Mouse (Mus musculus) right cerebral cortex, postnatal 14 days (tissue): ENCODE measurements around the gene Cd300lg.

Source experiments
- DNase-seq: peaks from one replicate; pipeline ENCODE4 v3.0.0; 2022

The Cd300lg gene

DNA sequence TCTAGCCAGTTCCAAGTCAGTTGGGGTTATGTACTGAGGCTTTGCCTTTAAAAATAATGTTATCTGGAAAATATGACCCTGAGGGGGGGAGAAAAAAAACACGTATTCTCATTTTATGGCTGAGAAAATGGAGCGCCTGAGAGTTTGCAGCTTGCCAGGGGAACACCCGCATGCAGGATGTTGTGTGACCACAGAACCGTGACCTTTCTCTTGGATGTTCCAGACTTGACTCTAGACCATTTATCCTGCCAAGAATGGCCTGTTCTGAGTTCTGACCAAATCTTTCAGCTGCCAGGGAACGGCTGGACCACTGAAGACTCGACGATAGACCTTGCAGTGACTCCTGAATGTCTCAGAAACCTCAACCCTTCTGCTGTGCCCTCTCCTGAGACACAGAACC is 11.9 kb downstream of the Cd300lg start:
- no peak for DNase-seq

DNA sequence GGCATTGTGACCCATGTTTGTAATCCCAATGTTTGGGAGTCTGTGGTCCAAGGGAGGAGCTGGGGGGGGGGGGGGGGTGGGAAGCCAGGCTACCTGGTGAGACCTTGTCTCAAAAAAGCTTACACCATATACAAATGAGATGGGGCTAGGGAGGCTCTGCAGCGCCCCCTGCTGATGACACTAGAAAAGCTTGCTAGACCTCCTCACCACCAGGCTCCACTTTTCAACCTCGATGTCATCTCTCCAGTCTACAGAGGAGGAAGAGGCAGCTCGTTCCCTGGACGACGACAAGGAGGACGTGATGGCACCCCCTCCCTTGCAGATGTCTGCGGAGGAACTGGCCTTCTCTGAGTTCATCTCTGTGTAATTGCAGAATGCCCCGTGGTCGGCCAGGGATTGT is 12.5 kb downstream of the Cd300lg start:
- peak; percentile 64 for DNase-seq

DNA sequence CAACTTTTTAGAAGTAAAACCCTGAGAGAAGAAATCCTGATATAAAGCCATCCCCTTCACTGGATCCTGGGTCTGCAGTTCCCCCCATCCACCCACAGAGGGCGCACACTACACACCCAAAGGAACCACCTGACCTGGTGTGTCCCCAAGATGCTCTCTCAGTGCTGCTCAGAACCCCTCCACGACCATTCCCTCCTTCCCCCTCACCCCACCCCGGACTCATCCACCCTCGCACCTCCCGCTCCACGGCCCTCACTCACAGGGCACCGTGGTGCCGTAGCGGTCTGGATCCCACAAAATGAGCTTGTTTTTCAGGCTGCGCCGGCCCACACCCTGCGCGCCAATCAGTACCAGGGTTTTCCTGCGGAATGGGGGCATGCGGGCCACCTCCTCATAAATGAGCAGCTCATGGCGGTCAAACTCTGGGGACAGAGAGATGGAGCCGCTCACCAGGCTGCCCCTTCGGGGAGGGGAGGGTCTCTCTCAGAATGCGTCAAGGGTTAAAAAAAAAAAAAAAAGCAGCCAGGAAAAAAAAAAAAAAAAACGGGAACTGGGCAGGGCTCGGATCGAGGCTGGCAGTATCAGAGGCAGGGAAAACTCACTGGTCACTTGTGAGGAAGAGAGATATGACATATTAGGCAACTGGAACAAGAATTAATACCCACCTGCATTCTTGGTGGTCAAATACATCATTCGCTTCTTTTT is 20.1 kb downstream of the Cd300lg start:
- peak; percentile 64 for DNase-seq

DNA sequence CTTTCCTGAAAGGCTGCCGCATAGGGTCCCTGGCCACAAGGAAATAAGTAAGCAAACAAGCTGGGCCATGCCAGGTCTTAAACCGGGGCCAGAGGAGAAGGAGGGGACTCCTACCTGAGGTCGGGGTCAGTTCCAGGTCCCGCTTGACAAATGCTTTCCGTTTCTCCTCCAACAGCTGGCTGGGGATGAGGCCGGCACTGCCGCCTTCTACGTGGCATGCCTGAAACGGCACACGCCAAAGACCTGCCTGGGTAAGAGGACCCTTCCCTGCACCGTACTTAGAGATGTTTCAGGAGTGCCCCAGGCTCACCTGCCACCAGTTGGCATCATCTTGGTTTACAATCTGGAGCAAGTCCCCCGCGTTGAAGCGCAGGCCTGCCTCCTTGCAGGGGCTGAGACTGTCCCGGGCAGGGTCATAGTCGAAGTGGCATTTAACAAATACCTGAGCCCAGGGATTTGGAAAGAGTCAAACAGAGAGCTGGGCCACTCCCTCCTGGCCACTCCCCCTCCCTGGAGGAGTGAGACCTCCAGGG is 20.7 kb downstream of the Cd300lg start:
- DNase-seq, result no peak

DNA sequence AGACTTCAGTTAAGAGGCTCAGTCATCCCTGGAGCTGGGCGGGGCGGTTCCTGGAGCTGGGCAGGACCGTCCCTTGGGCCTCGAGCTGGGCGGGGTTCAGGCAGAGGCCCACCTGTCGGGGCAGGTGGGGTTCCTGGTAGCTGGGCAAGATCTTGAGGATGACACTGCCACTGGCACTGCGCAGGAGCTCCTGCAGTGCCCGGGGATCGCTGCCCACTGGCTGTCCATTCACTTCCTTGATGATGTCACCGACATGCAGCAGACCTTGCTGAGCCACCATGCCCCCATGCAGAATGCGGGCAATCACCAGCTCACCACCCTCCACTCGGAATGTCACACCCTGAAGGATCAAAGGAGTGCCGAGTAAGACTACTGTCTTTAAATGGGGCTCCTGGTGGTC is 21.8 kb downstream of the Cd300lg start:
- DNase-seq, result no peak

DNA sequence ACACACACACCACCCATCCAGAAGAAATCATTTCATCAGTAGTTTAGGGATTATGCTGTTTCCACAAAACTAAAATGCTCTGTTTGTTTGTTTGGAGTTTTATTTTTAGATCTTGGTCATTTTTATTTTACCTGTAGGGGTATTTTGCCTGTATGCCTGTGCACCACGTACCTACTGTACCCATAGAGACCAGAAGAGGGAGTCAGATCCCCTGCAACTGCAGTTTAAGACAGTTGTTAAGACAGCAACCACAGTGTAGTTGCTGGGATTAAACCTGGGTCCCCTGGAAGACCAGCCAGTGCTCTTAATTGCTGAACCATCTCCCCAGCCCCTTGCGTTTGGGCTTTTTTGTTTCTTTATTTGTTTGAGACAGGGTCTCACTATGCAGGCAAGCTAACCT is 27.7 kb downstream of the Cd300lg start:
- DNase-seq, result no peak

DNA sequence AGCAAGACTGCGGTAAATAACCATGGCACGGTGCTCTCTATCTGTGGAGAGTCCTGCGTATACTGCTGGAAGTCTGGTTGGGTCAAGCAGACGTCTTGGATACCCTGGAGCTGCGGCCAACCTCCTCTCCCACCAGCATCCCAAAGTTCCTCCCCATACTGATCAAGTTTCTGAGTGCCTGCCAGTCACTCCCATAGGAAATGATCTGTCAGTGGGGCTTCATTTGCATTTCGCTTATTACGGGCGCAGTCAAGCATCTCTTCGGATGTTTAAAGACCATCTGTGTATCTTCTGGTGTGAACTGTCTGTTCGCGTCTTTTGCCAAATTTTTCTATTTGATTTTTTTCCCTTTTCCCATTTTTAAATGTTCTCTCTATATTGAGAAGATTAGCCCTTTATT is 28.3 kb downstream of the Cd300lg start:
- DNase-seq, result no peak

DNA sequence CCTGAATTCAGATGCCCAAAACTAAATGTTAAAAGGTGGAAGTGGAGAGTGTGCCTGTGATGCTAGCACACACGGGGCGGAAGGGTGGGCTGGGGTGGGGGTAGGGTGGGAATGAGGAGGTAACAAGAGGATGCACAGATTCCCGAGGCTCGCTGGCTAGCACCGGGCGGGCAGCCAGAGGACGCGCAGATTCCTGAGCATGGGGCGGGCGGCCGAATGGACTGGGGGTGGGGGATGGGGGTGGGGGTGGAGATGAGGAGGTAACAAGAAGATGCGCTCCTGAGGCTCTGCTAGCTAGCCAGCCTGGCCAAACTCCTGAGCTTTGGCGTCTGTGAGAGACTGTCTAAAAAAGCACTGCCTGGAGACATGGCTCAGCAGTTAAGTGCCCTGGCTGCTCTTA is 29.1 kb downstream of the Cd300lg start:
- no peak for DNase-seq

DNA sequence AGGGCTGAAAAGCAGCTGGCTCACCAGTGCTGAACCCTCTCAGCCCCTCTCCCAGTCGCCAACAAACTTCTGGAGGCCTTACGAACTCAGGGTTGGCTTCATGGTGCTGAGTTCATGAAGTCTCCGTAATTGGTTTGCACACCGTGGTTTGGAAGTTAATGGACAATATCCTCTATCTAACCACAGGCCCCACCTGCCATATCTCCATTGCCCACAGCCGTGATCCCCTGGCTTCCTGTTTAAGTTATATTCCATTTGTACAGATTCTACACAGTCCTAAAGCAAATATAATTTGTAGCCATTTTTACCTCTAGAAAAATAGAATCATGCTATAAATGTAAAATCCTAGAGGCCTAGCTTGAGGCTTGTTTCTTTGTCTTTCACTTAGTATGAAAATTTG is 31.4 kb downstream of the Cd300lg start:
- DNase-seq, result no peak

DNA sequence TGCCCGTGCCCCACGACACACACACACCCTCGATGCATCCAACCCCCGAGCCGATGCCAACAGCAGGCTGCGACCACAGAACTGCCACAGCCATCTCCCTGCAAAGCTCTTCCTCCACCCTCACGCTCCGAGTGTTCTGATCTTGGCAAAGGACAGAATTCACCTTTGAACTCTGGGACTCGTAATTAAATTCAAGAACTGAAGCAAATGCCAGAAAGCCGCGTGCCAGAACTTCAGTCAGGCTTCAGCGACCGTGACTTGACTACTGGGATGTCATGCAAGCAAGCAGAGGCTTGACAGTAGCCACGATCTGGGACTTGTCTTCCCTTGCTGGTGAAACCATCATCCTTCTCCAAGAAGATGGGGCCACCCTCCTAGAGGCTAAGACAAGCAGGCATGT is 32.4 kb downstream of the Cd300lg start:
- DNase-seq, result no peak

DNA sequence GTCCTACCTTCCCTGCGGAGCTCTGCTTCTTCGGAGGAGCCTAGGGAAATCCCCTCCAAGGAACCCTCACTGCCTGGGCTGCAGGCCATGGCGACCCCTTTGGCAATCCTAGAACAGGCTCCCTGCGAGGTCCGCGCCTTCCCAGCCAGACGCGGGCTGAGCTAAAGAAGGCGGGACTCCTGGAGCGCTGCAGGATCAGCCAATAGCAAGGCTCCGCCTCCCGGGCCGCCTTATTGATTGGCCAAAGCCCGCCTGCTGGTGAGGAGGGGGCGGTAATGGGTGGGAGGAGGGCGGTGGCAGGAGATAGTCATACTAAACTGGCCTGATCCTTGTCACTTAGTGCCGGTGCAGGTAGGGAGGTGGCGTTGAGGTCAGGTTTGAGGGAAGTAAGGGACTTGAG is 41.0 kb downstream of the Cd300lg start:
- peak; percentile 82 for DNase-seq

DNA sequence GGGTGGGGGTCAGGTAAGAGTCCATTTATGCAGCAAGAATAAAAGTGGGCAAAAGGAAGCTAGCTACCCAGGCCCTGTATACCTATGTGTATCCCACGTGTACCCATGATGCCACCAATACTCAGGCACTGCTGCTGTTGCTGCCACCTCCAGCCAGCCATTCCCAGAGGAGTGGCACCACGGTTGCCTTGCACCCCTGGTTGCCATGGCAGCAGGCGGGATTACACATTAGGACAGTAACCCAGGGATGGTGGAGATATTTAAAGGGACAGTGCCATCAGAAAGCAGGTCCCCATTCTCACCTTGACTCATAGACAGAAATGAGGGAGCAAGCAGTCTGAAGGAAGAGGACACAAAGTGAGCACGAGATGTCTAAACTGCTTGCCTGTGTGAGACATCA is 41.9 kb downstream of the Cd300lg start:
- DNase-seq, result peak; percentile 40

DNA sequence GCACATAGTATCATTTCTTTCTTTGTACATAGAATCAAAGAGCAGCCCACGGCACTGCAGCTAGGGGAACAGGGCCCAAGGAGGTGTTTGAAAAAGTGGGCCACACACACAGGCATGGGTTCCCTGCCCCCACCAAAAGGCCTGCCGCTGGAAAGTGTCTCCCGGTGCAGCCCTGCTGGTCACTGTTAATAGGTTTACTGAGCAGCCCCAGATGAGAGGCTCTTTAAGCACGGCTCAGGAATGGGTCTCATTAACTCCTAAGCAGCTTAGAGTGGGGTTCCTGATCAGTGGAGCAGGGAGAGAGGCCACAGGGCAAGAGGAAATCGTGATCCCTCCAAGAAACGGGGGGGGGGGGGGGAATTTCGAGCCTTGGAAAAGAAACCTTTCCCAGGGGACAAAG is 42.9 kb downstream of the Cd300lg start:
- DNase-seq, result no peak

DNA sequence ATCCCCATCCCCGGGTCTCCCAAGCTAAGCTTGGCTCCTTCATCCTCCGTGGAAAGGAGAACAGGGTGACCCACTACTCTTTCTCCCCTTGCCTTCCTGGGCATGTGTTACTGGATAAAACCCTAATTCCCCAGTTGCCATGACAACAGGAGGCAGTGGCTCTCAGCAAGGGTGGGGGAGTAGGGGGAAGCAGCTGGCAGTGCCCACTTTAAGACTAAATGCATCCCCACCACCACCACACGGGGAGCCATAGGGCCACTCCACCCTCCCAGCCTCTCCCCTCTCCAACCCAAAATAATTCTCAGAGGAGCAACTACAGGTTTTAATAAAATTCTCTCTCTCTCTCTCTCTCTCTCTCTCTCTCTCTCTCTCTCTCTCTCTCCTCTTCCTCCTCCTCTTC is 45.0 kb downstream of the Cd300lg start:
- peak; percentile 74 for DNase-seq

DNA sequence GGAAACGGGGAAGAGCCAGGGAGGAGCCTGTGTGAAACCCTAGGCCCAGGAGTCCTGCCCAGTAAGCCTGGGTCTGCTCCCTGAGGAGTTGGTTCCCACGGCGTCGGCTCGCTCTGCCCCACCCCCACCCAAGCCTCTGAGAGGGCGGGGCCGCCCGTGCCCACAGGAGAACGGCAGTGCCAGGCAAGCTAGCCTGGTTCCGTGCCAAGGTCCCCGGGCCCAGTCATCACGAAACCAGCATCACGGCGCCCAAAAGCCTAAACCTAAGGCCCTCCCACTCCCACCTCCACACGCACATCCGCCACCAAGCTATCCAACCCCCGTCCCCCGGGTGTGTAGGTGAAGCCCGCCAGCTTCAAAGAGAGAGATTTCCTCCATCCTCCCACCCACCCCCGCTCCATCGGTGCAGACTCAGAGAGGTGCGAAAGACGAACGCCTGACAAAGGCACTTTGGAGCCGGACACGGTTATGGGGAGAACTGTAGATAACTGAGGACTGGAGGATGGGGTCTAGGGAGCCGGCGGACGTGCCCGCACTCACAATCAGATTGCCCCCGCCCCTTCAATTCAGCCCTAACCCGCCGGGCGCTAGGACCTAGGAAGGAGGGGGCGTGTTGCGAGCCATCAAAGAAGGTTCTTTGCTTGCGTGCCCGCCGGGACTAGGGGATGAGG is 45.9 kb downstream of the Cd300lg start:
- peak; percentile 84 for DNase-seq

DNA sequence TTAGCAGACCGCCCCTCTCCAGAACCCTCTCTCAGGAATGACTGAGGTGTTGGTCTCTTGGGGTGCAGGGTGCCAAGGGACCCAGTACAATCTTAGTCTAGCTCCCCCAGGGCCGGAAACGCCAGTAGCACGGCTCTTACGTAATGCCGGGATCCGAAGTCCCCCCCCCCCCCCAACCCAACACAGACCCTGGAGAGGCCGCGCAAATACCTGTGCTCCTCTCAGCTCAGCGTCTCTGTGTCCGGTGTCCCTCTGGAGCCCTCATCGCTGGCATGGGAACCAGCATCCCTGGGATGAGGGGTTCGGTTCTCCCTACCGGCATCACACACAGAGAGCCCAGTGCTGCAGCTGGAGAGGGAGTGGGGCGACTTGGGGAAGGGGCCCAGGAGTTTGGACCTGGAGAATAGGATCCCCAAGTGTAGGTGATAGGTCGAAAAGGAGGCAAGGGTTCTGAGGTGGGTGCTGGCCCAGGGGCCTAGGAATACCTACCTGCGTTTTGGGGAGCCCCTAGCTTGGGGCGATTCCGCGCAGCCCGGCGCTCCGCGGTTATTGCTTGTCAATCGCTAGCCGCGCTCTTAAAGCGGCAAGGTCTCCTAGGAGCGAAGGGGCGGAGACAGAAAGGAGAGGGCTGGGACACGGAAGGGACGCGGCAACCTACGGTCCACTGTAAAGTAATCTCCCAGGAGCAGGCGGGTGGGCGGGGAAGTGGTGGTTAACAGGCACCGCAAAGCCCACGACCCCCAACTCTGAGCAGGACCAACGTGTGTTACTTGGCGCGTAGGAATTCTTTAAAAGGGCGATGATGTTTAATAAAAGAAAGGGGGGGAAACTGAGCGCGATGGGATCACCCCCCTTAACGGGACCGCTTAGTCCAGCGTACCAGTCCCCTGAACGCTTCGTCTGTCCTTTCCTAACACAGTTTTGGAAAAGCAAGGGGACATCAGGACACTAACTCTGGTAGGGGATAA is 46.9 kb downstream of the Cd300lg start, which contains the start of gene Mpp2:
TSS of gene Mpp2 (minus strand) at position 585 of the 968 bp plus-strand sequence.
- DNase-seq, result peak; percentile 70

DNA sequence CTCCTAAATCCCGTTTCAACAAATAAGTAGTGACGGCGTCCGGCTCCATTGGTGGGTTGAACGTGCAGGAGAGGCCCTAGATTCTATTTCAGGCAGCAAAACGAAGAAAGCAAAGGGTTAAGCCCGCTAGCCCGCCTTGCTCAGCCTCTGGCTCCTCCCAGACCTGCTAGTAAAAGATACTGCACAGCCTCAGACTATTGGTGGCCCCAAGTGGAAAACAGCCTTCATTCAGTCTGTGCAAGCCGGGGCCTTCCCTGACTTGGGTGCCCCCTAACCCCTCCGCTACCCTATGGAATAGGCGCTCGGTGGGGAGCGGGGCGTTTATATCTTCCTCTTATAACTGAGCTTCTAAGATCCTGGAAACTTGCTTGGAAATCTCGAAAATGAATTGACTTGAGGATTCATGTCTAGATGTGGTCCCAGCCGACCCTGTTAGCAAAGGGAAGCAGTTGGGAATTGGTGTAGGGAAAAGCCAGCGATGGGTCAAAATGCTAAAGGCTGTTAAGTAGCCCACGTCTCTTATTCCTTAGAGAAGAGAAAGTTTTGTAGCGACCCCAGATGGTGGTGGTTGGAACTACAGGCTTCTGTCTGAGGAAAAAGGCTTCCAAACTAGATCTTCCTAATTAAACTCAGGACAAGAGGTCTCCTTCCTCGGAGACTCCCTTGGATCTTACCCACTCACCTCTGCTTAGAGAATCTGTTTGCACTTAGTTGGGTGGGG is 47.9 kb downstream of the Cd300lg start:
- DNase-seq, result peak; percentile 74

DNA sequence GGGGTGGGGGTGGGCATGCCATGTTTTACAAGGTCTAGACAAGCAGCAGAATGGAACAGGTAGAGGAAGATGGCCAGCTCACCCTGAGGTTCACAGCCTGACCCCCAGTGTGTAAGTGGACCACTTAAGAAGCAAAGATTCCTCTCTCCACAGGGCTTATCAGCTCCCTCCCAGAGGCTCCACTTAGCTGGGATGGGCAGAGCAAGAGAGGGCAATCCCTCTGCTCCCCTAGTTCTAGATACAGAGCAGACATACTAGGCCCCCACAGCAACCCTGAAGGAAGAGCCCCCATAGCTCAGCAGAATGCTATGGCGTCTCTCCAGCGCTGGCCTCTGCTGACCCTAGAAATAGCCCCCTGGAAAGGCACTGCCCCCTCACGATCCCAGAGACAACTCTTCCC is 54.4 kb downstream of the Cd300lg start:
- no peak for DNase-seq

DNA sequence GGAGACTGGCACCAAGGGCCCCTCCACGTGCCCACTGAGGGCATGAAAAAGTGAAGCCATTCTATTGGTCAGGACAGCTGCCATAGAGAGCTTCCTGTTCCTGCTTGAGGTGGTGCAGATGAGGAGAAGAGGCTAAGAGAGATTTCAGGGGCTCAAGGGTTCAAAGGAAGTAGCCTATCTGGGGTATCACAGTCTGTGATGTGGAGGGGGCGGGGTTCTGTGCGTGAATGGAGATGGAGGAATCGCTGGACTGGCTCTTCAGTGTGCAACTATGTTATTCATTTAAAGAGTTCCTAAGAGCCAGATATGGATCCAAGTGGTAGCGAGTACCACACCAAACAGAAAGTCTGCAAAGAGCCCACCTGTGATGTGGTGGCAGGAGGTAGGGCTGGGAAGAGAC is 55.1 kb downstream of the Cd300lg start:
- no peak for DNase-seq

DNA sequence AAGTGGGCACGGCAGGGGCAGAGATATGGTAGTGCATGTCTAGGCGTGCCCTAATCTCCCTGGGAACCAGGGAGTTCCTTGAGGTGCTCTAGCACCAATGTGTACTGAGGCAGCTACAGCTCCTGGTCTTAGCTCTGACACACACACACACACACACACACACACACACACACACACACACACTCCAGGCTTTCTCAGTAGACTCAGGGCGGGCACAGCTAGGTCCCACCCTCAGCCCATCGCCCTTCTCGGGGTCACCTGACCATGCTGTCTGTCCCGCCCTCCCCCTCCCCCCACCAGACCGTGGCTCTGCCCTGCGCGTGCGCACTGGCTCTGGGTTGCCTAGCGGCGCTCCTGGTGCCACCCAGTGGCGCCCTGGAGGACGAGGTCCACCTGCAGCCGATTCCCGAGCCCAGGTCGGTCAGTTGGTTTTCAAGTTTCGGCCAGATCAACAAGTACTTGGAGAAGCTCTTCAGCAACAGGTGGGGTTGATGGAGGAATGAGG is 55.6 kb downstream of the Cd300lg start:
- peak; percentile 78 for DNase-seq

DNA sequence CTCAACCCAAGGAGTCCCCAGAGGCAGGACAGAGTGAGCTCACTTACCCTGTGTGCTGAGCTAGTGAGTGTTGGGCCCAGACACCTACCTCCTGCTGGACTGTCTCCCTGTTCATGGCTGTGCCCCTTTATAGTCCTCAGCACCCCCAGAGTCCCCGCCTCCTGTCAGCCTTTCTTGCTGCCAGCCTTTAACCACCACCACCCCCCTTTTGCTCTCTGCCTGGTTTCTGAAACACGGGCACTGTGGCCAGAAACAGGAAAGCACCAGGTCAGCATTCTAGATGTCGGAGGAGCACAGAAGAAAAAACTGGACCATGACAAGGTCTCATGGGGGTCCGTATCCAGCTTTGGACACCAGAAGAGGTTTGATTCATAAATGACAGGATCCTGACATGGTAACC is 59.9 kb downstream of the Cd300lg start, which contains the start of gene Ppy:
TSS of gene Ppy (minus strand) at position 101 of the 400 bp plus-strand sequence.
- no peak for DNase-seq
